Mouse (Mus musculus) kidney, postnatal 36 days (tissue): ENCODE results near the gene Zdhhc11.
"Not testable (repeated sequence)": the region's sequence is repeated elsewhere in the genome, so short reads cannot be mapped to it uniquely, and the experiment has no call there.

Experiments used
- DNase-seq, 2 experiments: peaks; one replicate each; pipeline ENCODE4 v3.0.0; 2021 to 2022; ENCODE audit warnings: mixed read lengths in 2 of 2

The Zdhhc11 gene

DNA sequence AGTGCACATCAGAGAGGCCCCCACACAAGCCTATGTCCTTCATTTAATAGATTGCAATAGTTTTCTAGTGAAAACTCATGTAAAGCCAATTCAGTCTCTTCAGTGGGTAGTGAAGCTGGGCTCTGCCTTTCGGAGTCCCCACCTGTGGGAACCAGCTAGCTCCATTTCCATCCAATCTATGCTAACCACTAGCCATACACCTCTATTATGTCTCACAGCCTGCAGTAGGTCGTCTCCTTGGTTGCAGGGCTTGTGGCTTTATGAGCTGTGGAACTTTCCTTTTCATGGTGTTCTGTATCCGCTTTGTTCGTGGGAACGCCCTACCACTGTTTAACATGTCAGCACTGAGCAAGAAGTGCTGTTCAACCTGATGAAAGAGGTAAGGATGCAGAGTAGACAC lies at the start of gene Zdhhc11:
TSS of gene Zdhhc11 (plus strand) at position 301 of the 400 bp plus-strand sequence.
- no peak for DNase-seq

DNA sequence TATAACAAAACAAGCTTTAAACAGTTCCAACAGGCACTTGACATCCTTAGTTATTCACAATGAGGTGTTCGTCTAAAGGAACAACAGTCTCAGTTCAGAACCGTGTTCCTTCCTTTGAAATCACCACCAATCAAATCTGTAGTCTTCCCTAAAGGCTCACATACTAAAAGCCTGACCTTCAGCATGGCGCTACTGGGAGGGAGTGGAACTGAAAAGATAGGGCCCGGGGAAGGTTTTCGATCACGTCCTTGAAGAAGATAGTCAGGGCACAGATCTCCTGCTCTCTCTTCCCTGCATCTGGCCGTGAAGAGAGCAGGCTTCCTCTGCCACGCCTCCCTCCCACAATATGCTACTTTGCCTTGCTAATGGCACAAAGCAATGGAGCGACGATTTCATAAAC lies 31.4 kb upstream of the Zdhhc11 start:
- no peak for DNase-seq

DNA sequence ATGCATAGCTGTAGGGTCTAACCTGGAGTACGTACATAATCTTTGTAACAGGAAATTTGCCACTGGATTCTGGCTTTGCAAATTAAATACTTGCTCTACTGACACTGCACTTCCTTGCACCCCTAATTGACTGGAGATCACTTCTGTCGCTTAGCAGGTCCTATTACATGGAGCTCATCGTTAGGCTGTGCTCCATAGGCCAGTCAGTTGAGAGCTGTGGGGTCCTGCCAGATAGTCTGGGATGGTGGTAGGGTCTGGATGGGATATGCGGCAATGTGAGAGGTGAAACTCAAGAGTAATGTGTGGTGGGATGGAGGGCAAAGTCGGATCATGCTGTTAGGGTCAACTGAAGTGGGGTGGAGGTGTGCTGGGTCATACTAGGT lies 26.7 kb upstream of the Zdhhc11 start:
- DNase-seq, result no peak

DNA sequence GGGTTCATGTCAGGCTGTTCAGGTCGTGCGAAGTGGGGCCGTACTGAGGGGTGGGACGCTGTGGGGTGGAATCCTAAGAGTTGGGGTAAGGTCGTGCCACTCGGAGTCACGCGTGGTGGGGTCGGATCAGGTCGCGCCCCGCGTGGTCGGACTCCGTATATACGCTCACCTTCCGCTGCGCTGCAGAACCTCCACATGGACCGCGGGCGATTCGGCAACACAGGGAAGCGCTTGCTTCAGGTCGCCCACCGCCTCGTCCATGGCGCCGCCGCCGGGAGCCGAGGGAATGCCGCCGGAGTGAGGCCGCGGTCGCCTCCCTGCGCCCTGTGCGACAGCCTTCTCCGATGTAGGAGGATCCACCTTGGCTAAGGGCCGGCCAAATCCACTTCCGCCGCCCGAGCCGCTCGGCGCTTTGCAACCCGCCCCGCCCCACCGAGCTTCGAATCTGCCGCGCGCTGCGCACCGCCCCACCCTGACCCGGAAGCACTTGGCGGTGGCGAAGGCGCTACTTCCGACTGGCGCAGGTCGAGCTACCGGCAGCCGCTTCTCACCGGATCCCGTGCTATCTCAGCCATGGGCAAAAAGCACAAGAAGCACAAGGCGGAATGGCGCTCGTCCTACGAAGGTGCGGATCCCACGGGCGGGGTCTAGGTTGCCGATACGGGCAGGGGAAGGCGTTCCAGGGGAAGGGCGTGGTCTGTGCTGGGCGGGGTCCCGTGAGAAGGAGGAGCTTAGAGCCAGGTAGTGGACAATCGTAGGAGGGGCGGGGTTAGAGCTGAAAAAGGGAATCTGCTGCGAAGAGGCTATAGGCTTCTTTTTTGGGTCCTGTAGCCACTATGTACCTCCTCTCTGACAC lies 26.1 kb upstream of the Zdhhc11 start, which contains the start of the genes Trip13 and Brd9:
TSS of gene Trip13 (minus strand) at position 464 of the 856 bp plus-strand sequence.
TSS of gene Brd9 (plus strand) at position 491 of the 856 bp plus-strand sequence.
- peak; percentile 88 to 96 for DNase-seq

DNA sequence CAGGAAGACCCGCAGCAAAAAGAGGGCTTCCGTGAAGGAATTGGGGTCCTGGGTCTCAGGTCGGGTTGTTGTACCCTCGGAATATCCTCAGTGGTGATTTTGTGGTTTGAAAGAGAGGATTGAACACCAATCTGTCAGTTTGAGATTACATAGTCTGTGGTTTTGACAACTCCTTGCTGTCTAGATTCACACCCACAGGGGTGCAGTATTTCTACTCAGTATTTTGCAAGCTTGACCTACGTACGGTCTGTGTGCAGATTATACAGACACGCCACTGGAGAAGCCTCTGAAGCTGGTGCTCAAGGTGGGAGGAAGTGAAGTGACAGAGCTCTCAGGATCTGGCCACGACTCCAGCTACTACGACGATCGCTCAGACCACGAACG lies 25.5 kb upstream of the Zdhhc11 start:
- no peak for DNase-seq

DNA sequence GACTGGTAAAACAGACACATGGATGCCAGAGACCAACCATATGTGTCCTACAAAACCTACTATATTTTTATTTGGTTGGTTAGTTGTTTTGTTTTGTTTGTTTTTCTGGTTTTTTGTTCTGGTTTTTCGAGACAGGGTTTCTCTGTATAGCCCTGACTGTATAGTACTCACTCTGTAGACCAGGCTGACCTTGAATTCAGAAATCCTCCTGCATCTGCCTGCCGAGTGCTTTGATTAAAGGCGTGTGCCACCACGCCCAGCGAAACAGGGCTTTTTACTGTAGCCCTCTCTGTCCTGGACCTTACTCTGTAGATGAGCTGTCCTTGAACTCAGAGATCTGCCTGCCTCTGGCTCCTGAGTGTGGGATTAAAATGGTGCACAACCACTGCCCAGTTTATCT lies 24.6 kb upstream of the Zdhhc11 start:
- no peak for DNase-seq

DNA sequence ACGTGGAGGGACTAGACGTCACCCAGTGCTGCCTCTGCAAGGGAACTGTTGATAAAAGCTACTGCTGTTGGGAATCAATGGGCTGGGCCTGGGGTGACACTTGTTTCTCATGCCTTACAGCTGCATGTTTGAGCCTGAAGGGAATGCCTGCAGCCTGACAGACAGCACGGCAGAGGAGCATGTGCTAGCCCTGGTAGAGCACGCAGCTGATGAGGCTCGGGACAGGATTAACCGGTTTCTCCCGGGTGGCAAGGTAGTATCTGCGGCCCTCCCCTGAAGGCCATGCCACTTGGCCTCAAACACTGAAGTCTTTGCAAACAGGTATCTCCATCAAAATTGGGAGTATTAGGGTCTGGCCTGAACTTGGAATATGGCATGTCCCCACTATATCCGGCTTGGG lies 19.0 kb upstream of the Zdhhc11 start:
- no peak for DNase-seq

DNA sequence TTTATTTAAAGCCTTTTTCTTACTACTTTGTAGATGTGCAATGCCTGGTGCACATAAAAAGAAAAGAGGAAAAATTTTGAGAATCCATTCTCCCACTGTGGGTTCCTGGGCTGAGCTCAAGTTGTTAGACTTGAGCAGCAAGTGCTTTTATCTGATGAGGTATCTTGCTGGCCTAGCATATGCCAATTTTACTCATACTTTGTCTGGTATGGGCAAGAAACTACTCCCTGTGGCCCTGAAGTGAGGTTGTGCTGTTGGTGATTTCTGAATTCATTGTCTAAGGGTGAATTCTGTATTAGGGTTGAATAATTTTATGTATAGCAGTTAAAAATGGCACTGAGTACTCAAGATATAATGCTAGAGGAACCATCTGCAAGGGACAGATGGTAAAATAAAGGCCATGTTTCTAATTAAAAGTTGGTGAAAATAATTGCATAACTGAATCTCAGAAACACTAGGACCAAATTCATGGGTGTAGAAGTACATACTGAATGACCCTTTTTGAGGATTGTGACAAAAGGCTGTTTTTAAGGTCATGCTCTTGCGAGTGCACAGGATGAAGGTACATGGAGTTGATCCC lies 10.0 kb upstream of the Zdhhc11 start:
- no peak for DNase-seq

DNA sequence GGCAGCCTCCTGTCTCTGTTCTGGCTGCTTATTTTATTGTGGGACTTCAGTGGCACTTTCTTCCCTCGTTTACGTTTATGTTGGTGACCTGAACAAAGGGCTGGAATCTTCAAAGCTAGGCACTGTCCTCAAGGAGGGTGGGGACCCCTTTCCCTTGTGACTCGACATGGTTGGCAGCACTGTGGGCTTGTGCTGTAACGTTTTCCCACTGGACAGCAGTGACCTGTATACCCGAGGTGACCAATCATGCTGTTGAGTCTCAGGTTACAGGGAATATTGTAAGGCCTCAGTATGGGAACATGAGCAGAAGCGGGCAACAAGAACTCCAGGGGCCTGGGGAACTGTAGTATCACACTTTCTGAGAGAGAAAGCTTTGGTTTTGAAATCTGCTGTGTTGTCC lies 9.0 kb upstream of the Zdhhc11 start:
- no peak for DNase-seq

DNA sequence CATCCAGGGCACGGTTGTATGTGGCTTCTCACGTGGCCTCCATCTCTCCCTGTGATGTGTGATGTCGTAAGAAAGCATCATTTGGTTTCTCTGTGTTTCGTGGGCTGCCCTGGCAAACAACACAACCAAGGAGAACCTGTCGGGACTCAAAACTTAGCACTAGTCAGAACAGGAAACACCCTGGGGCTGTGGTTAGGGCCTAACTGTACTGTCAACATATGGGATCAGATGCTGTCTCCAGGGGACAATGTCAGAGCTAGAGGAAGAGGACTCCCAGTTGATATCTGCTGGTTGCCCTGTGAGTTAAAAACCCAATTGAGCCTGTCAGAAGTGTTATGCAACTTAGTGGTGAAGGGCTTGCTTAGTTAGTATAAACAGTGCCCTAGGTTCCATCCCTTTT lies 8.1 kb upstream of the Zdhhc11 start:
- DNase-seq, result no peak

DNA sequence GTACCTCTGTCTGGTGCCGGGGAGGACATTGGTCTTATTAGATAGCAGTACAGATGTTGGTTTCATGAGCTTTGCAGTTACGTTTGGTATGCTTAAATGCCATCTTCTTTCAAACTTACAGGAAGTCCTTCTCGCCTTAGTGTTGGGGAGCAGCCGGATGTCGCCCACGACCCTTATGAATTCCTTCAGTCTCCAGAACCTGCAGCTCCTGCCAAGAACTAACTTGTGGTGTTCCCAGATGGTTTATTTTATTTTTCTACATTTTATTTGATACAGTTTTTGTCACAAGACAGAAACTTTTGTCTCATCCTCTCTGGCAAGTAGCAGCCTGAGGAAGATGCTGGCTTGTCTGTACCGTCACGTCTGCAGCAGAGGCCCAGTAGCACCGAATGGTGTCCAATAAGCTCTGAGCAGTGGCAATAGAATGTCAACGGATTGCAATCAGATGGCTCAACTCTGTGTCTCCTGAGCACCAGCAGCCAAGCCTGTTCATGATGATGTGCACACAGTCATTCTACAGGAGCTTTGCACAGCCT lies 3.5 kb upstream of the Zdhhc11 start:
- DNase-seq, result no peak

DNA sequence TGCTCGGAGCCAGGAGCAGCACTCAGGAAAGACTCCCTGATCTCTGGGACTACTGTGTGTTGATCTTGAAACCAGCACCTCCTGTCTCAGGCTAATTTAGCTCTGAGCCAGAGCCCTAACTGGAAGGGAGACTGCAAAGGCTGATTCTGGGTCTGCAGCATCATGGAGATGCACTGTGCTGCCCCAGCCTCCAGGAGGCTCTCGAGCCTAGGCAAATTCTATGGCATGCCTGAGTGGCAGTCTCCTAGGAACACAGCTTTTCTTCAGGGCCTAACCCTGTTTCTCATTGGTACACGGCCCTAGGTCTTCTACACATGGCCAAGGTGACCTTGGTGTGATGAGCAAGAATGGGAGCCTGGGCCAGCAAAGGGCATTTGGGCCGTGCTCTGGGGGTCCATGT lies 2.5 kb upstream of the Zdhhc11 start:
- no peak for DNase-seq

DNA sequence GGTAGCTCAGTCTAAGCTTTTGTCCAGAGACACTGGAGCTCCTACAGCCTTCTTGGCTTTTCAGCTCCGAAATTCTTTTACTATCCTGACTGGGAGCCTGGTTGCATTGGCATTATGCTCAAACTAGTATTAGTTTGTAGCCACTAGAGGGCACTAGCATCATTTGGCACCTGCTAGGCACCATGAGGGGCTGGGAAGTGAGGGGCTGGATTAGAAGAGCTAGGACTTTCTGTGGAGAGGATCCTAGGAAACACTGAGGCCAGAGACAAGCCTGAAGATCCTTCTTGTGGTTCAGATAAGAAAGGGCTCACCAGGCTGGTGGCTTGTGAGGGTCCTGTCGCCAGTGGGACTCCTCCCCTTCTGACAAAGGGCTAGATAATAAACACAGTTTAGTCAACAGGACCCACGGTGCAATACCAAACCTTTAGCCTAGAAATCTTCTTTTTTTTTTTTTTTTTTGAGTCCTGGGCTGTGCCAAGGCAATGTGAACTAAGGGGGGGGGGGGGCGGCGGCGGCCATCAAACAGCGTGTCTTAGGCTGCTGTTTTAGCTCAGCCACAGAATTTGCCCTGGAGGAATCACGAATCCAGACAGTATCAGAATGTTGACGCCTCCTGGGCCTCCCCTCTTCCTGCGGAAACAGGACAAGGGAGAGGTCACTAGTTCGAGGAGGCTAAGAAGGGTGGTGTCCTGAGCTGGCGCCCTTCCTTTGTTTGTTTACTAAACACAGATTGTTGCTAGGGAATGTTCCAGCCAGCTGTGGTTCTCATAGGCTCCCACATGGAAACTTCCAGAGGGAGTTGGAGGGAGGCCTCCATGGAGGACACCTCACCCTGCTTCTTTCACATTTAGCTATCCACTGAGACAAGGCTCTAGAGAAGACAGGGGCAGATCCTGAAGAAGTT lies 7.1 kb downstream of the Zdhhc11 start:
- peak; percentile 72 to 89 for DNase-seq

DNA sequence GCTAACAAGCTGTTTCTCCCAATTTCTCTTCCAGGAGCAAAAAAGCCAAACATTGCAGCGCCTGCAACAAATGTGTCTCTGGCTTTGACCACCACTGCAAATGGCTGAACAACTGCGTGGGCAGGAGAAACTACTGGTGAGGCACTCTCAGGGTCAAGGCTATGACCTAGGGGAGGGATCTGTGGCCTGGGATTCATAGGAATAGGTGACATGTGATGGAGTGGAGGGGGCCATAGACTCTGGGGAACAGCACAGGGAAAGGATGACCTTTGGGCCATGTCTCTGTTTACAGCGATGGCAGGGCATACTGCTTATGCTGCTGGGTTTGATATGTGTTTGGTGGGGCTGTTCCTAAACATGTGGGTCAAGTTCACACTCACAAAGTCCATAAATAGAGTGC lies 10.9 kb downstream of the Zdhhc11 start:
- no peak for DNase-seq

DNA sequence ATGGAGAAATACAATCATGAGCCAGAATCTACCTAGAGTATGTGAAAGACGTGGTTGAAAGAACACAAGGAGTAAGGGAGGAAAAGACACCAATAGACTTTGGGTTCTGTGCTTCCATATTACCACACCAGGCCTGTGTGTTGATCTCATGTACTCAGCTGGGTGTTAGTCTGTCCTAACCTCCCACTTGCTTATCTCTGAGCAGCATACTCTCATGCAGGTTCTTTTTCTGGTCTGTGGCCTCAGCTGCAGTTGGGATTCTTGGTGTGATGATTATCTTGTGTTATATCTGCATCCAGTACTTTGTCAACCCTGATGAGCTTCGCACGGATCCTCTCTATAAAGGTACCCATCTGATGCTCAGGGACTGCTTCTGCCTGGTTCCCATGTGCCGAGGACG lies 13.3 kb downstream of the Zdhhc11 start:
- DNase-seq, result no peak

DNA sequence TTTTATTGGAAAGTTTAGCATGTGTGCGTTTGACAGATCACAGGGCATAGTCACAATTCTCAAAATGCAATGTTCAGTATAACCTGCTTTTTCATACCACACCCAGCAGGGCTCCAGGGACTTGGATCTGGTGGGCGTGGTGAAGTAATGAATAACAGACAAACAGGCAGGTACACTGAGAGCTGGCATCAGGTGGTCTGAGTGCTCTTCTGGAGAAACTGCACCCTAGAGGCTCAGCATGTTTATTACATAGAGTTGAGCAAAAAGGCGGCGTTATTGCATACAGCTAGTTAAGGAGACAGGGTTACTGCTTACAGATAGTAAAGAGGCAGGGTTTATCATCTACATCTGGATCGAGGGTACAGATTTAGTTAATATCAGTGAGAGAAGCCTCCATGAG lies 26.7 kb downstream of the Zdhhc11 start:
- no peak for DNase-seq

DNA sequence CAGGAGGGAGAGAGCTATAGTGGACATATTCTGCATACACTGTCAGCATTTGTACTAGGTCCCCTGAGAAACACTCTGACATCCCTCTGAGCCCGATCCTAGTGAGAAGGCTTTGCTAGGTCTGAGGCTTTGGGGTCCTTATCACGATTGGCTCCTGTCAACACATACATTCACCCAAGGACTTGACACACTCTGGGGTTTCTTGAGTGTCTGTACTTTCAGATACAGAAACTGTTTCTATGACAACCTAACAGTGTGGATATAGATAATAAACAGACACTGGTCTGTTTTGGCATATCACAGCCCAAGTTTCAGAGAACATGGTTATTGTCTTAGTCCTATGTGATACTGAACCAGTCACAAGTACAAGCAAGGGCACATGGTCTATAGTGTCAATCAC lies 27.1 kb downstream of the Zdhhc11 start:
- no peak for DNase-seq

DNA sequence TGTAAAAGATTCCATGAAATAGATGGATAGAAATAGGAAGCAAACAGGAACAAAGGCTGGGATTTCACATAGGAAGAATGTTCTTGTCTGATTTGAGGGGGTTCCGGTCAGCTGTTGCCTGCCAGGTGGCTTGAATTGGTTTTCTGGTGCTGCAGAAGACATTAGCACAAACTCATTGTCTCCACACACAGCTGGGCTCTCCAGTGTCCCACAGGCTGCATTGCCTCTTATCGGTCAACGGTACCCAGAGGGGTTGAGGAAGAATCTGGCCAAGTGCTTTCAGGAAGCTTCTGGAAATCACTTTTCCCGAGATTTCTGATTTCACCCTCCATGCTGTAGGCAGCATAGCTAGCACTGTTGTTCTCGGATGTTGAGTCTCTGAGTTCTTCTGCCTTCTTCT lies 27.6 kb downstream of the Zdhhc11 start:
- no peak for DNase-seq

DNA sequence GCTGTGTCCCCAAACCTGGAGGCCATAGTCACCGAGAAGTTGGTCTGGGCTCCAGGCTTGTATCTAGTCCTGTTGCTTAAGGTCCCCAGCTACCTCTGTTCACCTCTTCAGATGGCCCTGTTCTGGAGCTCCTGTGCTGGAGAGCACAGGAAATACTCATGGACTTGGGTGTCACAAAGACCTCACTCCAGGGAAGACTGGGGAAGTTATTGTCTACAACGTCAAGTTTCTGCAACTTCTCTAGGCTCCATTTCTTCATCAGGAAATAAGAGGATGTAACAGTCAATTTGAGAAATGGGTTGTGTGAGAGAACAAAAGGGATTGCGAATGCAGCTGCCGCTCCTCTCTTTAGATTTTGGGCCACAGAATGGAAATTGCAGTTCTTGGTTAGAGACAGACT lies 32.8 kb downstream of the Zdhhc11 start:
- DNase-seq, result no peak

DNA sequence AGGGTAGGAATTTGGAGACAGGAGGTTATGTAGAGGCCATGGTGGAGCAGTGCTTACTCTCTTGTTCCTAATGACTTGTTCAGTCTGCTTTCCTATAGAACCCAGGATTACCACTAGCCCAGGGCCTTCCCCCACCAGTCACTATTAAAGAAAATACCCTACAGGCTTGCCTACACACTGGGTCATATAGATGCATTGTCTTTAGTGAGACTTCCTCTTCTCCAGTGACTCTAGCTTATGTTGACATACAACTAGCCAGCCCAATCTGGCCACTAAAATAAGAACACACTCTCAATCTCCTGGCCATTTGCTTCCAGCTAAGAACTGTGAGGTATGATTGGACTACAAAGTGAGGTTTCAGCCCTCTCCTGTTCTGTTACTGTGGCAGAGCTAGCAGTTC lies 36.9 kb downstream of the Zdhhc11 start:
- no peak for DNase-seq

DNA sequence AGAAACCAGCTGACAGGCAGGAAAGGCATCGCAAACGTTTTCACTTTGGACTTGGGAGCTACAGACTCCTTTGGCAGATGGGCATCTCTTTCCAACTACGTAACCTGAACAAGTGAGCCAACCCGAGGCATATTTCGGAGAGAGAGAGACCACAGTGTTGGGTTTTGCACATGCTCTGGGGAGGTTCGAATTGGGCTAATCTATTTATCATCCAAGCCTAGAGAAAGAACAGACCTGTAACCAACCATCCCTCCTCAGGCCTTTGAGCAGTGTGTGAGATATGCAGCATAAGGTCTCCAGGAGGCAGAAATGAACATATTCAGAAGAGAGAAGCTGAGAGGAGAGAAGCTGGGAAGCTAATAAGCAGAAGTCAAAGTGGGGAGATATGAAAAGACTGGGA lies 37.3 kb downstream of the Zdhhc11 start:
- no peak for DNase-seq

DNA sequence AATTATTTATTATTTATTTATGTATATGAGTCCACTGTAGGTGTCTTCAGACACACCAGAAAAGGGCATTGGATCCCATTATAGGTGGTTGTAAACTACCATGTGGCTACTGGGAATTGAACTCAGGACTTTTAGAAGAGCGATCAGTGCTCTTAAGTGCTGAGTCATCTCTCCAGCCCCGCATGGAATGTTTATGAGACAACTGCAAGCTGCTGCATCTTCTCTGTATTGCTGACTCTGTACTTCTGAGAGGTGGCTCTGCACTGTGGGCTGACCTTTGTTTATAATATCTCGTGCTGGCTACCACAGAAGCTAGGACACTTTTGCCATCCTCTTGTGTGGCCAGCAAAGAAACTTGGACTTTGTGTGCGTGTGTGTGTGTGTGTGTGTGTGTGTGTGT lies 37.8 kb downstream of the Zdhhc11 start:
- no peak for DNase-seq

DNA sequence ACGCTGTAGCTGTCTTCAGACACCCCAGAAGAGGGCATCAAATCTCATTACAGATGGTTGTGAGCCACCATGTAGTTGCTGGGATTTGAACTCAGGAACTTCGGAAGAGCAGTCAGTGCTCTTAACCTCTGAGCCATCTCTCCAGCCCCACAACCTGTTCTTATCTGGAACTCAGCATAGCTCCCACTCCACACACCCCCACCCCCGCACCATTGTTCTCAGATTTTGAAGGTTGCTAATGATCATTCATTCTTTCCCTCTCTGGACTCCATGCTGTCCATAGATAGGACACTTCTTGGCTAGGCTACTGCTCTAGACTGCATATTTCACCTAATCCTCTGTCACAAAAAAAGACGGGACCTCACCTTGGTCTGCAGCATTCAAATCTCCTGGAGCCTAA lies 43.2 kb downstream of the Zdhhc11 start:
- not testable (repeated sequence) for DNase-seq
